Mouse (Mus musculus) urinary bladder, adult 18-20 months (tissue): ENCODE data around the gene Imp3.
A peak's percentile ranks its signal among the peaks of the same experiment; 100 is the strongest.
"Not testable (repeated sequence)": the region's sequence is repeated elsewhere in the genome, so short reads cannot be mapped to it uniquely, and the experiment has no call there.

Source experiments
- DNase-seq, 2 experiments: peaks; one replicate each; pipeline ENCODE4 v3.0.0; 2022; ENCODE audit warnings: low spot score in 2 of 2, mixed read lengths in 2 of 2

Gene Imp3

DNA sequence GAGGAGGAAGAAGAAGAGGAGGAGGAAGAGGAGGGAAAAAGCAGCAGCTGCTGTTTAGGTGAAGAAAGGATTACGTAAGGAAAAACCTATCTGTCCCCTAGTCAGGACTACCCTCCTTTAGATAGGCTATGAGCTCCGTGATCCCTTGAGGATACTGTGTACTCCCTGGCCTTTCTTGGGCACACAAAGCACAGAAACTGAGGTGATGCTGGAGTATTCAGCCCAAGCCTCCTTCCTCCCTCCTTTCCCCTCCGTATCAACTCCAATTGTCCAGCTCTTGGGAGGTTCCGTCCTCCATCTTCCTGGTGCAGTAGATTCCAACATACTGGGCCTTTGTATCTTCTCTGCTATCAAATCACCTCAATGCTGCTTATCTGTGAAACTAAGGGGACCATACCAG, 14.5 kb upstream of the Imp3 start:
- DNase-seq = no peak

DNA sequence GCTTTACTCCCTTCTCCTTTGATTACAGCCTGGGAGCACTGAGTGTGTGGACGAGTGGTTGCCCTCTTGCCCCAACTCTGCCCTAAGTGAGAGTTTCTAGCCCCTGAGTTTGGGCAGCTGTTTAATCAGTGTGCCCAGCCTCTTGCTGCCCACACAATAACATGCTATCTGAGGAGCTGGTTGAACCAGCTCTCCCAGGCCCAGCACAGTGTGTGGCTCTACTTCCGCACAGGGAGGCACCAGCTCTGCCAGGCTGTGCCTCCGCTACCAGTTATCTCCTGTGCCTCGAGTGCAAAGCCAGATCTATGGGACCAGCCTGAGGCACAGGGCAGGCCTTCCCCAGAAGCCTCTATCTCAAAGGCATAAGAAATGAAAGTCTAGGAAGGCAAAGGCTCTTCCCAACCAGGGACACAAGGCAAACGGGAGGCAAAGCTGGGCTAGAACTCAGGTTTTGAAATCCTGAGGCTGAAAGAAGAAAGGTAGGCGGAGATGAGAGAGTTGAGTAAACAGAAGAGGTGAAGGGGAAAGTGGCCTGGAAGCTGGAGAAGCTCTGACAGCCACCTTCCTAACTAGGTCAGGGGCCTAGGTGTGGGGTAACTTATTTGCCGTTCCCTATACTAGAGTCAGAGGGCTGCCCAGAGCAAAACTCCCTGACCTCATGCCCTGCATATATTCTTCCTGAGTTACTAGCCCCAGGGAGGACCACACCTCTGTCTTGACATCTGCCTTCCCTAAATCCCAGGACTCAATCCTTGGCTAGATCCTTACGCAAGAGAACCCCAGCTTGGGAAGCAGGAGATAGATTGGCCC, 13.2 kb upstream of the Imp3 start:
- peak in 1 of 2 experiments; percentile 50 for DNase-seq

DNA sequence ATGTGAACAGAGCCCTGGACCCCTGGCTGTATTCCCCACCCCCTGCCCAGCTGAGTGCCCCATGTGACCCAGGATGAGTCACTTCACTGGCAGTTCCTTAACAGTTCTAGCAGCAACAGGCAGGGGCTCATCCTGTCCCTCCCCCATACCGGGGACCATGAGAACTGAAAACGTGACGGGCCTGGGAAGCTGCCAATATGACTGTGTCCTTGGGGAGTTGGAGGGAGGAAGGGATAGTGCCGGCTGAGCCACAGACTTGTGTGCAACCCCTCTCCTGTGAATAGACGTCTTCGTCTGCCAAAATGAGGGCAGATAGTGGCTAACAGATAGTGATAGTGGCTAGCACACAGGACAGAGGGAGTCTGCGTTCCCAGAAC, 12.6 kb upstream of the Imp3 start:
- peak; percentile 75 to 81 for DNase-seq

DNA sequence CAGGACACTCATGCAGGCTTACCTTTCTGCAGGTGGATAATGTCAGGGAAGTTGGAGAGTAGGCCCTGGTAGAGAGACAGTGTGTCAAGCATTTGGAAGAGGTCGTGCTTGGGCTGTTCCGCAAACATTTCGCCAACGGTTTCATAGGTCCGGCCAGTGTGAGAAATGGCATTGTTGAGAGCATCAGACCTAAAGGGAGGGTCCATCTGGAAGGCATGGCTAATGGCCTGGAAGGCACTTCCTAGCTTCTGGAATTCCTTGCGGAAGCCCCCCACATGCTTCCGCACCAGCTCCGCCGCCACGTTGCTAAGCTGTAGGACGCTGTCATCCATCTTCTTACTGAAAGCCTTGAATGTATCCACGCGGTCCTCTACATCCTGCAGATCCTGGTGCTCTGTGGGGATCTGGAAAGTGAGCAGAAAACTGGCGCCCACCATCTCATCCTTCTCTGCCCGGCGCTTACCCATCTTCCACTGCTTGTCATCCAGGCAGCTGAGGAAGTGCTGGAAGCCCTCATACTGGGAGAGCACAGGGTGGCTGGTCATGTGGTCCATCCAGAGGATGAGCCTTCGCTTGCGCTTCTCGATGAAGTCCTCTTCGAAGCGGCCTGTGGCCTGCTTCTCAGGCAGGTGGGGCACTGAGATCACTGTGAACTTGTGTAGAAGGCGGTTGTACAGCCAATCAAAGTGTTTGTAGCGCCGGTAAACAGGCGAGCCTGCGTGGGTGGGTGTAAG, 11.8 kb upstream of the Imp3 start:
- no peak for DNase-seq

DNA sequence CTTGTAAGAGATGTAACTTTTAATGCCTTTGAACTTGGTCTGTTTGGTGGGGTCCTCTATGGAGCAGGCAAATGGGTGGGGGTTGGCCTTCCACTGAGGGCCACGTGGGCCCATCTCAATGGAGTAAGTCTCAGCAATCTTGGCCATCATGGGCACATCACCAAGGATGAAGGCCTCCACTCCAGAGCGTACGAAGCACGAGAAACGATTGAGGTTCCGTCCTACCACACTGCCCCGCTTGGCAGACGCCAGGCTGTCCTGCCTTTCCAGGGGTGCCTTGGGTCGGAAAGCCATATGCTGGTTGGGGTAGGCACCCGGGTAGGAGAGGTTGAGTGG, 11.3 kb upstream of the Imp3 start:
- no peak for DNase-seq

DNA sequence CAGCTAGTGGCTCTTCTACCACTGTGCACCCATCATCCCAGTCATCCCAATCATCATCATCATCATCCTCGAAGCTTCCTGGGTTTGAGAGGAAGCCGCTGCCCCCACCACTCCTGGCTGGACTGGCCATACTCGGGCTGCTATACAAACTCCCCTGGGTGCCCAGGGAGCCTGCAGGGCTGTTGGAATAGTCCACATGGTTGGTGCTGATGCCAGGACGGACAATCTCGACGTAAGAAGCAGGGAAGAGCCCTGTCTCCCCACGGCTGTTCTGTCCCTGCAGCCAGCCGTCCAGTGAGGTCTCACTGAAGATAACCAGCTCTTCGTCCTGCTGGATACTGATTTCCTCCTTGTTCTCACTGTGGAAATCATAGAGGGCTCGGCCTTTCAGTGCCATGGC, 10.9 kb upstream of the Imp3 start:
- no peak for DNase-seq

DNA sequence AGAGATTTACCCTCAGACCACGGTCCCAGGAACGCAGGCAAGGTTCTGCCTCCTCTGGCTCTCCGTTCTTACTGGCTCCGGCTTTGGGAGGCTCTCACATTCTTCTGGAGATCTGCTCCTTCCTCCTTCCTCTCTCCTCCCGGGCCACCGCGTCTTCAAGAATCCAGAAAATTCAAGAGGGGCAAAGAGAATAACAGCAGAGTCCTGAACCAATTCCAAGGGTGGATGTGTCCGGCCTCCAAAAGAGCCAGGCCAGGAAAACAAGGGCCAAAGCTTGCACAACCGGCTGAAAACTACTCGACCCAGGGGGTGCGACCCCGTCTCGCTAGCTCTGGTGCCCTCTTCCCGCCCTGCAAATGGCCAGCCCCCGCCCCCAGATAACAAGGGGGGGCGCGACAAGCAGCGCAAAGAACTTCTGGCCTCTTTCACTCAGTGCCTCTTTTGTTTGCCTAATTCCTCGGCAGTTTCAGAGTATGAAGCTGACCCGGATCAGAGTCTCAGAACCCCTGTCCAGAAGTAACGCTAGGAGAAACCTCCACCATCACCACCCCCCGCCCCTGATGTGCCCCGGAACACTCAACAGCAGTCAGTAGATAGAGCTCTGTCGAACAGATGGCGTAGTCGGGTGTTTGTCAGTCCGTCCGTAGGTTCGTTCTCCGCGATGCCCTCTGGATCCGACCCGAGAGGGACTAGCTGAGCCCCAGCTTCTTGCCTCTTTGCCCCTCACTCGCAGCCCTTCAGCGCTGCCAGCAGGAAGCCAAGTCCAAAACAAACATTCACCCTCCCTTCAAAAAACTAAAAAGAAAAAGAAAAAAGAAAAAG, 9.9 kb upstream of the Imp3 start:
- peak; percentile 43 to 61 for DNase-seq

DNA sequence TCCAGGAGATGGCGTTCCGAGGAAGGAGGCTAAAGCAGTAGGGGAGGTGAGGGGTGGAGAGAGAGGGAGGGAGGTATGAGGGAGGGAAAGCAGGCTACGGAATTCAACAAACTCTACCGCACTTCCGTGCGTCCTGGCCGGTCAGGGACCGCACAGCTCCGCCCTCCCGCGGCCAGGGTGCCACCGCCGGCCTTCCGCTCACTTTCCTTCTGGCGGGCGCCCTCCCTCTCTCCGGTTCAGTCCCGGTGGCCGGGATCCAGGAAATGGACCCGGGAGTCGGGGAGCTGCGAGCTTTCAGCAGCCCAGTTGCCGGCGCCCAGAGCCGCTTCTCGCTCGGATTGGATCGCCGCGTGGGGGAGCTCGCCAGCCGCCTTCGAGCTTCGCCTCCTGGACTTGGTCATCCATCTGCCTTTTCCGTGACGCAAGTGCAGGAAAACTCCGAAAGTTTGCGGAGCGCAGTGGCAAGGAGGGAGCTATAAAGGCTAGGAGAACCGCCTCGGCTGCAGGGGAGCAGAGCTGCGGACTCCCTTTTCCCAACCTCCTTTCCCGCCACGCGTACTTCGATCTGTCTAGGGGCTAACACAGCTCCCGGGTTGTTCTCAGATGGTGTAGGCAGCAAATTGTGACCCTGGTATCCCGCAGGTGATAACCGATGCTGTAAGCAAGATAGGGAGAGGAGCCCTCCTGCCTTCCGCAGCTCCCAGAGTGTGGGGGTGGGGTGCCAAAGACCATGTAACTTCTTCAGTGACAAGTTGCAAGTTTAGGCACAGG, 9.0 kb upstream of the Imp3 start, which contains the start of gene Snx33:
Gene Snx33 (minus strand): TSS at position 331 of the 771 bp plus-strand sequence.
- peak; percentile 92 to 95 for DNase-seq

DNA sequence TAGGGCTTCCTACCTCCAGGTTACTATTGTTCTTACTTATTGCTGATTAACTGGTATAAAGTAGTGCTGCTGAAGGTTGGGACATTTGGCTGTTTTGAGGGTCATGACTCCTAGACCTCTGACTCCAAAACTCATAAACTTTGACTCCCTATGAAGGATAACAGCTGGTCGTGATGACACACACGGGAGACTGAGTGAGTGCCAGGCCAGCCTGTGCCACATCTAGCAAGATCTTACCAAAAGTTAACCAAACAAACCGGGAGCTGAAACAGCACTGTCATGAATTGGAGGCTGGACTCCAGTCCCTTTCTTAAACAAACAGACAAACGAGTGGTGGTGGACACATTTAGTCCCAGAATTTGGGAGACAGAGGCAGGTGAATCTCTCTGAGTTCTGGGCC, 7.8 kb upstream of the Imp3 start:
- DNase-seq = no peak

DNA sequence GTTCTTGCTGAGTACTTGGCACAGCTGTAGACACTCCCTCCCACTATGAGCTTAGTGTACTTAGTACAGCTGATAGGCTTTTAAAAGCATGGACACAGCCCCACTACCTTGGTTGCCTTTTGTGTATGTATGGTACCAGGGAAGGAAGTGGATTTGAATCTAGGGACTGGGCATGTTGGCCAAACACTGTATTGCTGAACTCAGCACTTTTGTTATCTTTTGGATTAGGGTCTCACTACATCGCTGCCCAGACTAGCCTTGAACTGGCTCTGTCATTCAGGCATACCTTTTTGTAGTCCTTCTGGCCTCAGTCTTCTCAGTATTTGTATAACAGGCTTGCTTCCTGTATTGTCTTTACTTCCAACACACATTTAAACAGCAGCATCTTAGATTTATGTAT, 6.7 kb upstream of the Imp3 start:
- no peak for DNase-seq

DNA sequence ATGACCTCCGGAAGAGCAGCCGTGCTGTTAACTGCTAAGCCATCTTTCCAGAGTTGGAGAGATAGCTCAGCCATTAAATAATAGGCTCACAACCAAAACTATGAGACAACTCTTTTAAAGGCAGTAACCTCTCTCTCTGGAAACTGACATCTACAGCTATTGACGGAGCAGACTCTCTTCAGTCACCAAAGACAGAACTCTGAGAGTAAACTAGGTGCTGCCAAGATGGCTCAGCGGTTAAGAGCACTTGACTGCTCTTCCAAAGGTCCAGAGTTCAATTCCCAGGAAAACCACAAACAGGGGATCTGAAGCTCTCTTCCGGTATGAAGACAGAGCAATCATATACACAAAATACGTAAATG, 433 bp upstream of the Imp3 start:
- no peak for DNase-seq

DNA sequence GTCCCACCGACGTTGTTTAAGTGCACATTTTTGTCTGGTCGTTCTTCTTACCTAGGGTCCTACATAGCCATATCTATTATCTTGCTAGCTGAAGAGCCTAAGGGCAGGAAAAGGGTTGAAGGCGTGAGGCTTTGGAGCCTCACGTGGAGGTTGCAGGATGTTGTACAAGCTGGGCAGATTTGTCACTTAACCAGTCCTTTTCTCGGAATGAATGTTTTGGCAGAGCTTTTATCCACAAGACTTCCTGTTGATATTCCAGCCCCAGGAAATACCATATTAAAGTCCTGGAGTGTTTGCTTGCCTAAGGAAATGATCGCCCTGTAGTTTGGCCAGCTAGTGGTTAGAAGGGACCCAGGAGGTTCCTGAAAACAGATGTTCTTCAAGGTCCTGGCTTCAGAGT, 1.1 kb downstream of the Imp3 start:
- no peak for DNase-seq

DNA sequence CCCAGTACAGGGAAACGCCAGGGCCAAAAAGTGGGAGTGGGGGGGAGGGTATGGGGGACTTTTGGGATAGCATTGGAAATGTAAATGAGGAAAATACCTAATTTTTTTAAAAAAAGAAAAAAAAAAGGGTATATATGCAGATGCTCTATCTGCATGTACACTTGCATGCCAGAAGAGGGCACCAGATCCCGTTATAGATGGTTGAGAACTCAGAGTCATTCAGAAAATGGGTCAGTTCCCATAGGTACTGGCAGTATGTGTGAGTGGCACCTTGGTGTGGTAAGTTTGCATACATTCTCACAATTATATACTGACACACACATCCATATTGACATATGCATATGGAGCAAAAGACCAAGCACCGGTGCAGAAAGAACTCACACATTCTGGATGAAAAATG, 10.2 kb downstream of the Imp3 start:
- not testable (repeated sequence) for DNase-seq

DNA sequence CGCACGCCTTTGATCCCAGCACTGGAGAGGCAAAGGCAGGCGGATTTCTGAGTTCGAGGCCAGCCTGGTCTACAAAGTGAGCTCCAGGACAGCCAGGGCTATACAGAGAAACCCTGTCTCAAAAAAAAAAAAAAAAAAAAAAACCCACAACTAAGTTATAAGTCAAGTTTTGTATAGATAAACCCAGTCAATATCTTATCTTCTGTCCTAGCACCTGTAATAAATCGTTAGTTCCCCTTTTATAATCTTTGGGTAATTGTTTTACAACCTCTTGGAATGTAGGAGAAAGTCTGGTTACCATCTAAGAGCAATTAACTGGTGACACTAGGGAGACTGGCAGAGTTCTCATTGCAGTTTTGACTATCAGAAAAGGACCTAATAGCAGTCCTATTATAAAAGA, 11.4 kb downstream of the Imp3 start:
- not testable (repeated sequence) for DNase-seq

DNA sequence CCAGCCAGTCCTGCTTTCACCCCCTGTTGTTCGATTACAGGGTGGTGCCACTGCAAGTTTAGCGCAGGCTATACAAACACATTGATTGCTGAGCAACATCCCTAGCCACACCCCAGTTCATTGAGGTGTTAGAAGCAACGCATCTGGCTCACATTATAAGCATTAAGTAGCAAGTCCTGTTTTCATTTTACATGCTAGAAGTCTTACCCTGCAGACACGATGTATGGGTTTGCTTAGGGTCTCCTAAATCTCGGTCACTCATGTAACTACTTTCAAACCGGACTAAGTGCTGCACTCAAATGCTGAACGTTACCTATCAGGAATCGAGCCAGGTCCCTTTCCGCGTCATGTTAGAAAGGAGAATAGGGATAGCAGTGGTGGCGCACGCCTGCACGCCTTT, 12.5 kb downstream of the Imp3 start:
- no peak for DNase-seq

DNA sequence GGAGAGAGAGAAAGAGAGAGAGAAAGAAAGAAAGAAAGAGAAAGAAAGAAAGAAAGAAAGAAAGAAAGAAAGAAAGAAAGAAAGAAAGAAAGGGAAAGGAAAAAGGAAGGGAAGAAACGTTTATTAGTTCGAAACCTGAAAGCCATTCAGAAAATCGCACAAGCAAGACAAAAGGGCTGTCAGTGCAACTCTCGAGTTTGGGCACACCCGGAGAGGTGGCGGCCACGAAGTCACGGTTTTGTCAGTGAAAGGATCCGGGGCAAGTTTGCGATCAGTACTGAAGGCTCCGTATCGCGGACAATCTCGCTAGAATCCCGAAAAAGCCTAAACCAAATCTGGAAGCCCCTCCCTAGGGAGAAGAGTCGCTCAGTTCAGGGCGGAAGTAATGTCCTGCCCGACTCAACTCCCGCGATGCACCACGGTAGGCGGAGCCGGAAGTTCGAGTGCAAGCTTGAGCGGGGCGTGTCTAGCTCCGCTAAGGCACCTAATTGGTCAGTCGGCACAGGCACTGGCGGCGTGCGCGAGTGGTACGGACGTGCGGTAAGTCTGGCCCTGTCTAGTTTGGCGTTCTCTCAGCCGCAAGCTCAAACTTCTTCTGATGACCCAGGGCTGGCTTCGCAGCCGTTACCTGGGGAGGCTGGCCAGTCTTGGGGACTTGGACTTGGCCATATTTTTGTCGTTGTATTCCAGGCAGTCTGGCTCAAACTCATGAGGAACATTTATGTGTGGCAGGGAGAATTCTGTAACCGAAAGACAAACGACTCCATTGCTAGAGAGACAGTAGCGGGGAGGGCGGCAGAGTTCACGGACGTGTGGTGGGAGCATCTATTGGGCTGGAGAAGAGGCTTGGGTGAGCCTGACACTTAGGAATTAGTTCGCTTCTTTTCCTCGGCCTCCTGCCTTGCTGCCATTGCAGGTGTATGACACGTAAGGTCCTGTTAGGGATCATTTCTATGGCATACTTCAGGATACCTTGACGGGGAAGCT, 13.4 kb downstream of the Imp3 start, which contains the start of gene Snupn:
Gene Snupn (plus strand): TSS at position 465 of the 987 bp plus-strand sequence.
- DNase-seq = peak; percentile 94 to 97

DNA sequence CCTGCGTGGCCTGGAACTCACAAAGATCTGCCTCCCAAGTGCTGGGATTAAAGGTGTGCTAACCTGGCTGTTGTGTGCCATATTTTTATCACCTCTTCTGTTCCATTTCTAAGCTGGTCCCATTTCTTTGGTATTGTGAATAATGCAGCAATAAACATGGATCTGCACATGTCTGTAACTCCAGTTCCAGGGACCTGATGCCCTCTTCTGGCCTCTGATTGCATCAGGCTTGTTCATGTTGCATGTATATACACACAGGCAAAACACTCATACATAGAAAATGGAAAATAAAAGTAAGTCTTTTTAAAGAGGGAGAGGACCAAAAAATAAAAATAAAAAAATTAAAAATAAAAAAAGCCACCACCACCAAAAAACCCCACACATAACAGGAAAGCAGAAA, 16.3 kb downstream of the Imp3 start:
- DNase-seq = no peak

DNA sequence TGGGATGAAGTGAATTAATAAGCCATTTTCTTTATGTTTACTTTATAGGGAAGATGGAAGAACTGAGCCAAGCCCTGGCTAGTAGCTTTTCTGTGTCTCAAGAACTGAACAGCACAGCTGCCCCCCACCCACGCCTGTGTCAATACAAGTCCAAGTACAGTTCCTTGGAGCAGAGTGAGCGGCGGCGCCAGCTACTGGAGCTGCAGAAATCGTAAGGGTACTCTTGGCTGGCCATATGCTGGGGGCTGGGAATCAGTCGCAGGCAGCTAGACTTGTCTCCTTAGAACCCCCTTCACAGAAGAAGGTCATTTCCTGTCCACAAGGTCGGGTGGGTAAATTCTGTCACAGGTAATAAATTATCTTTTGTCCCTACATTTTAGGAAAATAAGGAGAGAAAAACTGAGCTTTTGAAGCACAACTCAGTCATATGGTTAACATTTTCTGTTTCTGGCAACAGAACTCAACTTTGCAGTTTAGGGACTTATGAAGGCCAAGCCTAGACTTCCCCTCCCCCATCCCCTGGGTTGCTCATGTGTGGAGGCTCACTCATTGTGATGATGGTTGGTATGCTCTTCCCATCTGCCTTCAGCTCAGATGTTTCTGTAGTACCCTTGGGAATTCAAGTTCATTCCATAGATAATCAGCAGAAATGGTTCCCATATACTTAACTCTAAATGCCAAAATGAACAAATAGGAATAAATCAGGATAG, 19.8 kb downstream of the Imp3 start:
- no peak for DNase-seq

DNA sequence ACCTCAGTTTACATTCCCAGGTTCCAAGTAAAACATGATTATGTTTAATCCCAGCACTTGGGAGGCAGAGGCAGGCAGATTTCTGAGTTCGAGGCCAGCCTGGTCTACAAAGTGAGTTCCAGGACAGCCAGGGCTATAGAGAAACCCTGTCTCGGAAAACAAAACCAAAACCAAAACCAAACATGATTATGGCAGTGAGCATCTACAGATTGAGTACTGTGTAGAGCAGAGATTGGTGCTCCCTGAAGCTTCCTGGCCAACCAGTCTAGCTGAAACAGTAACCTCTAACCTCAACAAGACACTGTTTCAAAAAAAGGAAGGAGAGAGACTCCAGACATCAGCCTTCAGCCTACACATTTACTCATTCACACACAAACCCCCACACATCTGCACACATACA, 21.4 kb downstream of the Imp3 start:
- no peak for DNase-seq

DNA sequence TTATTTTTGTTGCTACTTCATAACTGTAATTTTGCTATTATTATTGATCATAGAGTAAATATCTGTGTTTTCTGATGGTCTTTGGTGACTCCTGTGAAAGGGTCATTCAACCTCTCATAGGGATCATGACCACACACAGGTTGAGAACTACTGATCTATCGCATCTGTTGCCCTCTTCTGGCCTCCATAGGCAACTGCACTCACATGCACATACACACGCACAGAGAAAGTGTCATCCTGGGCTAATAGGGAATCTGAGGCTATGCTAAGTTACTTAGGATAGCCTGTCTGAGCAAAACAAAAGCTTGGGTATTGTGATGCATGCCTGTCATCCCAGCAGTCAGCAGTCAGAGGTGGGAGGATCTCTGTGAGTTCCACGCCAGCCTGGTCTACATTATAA, 24.3 kb downstream of the Imp3 start:
- DNase-seq = no peak
